Mouse (Mus musculus) heart, embryonic 13.5 days (tissue): ENCODE data around the gene Bmp6. TPM values are rescaled to one million over a fixed set of nuclear protein-coding genes. Genes with fewer than 3 reads are reported as not detected.
A peak's percentile ranks its signal among the peaks of the same experiment; 100 is the strongest.

Source experiments
- ATAC-seq: fragments of 200-750 bp; cut with Nextera tagmentation; 2 replicates; pipeline ENCODE4 v1.8.0; 2017; ENCODE audit warnings: moderate TSS enrichment; ENCODE audit not compliant: insufficient number of reproducible peaks, low FRiP score, low TSS enrichment; ENCODE audit errors: extremely low read depth
- H3K27ac ChIP-seq: fragments of 300-500 bp; sonication (generic); replicated peaks from 2 replicates; pipeline ENCODE4 v1.5.1; 2015; ENCODE audit warnings: moderate library complexity, mild to moderate bottlenecking, inconsistent platforms
- H3K27me3 ChIP-seq: fragments of 300-500 bp; sonication (generic); replicated peaks from 2 replicates; pipeline ENCODE4 v1.6.1; 2015; ENCODE audit warnings: mild to moderate bottlenecking, inconsistent platforms
- H3K36me3 ChIP-seq: fragments of 300-500 bp; sonication (generic); 2 replicates; pipeline ENCODE4 v1.6.1; 2015; ENCODE audit warnings: mild to moderate bottlenecking, inconsistent platforms
- H3K4me1 ChIP-seq: fragments of 300-500 bp; sonication (generic); 2 replicates; pipeline ENCODE4 v1.6.1; 2015; ENCODE audit warnings: inconsistent platforms
- H3K4me2 ChIP-seq: fragments of 300-500 bp; sonication (generic); 2 replicates; pipeline ENCODE4 v1.6.1; 2015; ENCODE audit warnings: inconsistent platforms, mild to moderate bottlenecking, moderate library complexity
- H3K4me3 ChIP-seq: fragments of 300-500 bp; sonication (generic); 2 replicates; pipeline ENCODE4 v1.5.1; 2015; ENCODE audit warnings: moderate library complexity, mild to moderate bottlenecking, inconsistent platforms
- H3K9ac ChIP-seq: fragments of 300-500 bp; sonication (generic); 2 replicates; pipeline ENCODE4 v1.6.1; 2015; ENCODE audit warnings: inconsistent platforms, mild to moderate bottlenecking, moderate library complexity
- H3K9me3 ChIP-seq: fragments of 300-500 bp; sonication (generic); 2 replicates; pipeline ENCODE4 v1.6.1; 2016; ENCODE audit warnings: inconsistent platforms
- WGBS: fragments of 180-500 bp; shearing (Covaris S2); methylation state at CpG from one replicate; pipeline ENCODE4 v1.1.7; 2015; ENCODE audit warnings: mixed read lengths; 5-methylcytosine and 5-hydroxymethylcytosine counted together
- polyA plus RNA-seq: library from polyadenylated mRNA; unstranded; fragments of >200 nt; fragmentation: Nextera tagmentation; extraction: Ambion mirVana; gene quantifications from 2 replicates; pipeline ENCODE4 v1.2.1, GENCODE M21; 2015

The Bmp6 gene
- polyA plus RNA-seq, 1 experiment from 2014 or later: 2.4 TPM

DNA sequence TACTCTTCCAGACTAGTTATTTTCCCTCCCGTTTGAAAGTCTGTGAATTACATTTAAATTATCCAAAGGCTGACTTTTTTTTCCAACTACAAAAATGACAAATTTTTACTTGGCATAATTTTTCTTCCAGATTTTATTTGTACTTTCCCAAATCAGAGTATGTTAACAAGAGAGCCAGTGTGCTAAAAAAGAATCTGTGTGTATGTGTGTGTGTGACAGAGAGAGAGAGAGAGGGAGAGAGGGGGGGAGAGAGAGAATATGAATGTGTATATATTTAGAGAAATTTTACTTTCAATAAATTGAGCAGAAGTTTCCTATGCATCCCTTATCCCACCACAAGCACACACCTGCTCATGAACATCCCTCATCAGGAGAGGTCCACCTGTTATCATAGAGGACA lies 9.4 kb downstream of the Bmp6 start:
- Histone ChIP-seq H3K4me2 (no peak overlapping the region), H3K9ac (no peak overlapping the region), H3K27ac (no peak overlapping the region), H3K4me1 (peaks cover 37% of the 10 kb centered on the region), H3K4me3 (no peak overlapping the region), H3K27me3 (no peaks in the 10 kb centered on the region), H3K36me3 (no peaks in the 10 kb centered on the region), H3K9me3 (no peaks in the 10 kb centered on the region)
- 60% methylated on average over 1 of the region's 1 CpGs for WGBS
- ATAC-seq: no peak

DNA sequence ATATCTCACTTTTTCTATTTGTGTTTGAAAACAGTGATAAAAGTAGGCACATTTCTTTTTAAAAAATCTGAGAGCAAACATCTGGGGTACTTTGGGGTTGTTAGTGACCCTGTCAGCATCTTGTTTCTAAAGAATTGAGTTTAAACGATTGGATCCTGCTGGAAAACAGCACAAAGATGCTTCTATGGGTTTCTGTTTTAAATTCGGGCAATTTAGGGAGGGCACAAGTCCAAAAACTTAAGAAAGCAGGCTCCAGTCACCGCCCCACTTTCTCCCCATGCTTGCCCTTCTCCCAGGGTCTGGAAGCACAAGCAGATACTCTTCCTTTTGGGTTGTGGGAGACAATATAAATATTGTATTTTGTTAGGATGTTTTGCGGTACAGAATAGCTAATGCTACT lies 14.1 kb downstream of the Bmp6 start:
- ATAC-seq: no peak
- Histone ChIP-seq H3K9me3 (no peaks in the 10 kb centered on the region), H3K4me2 (peak overlapping the region; percentile 24; the same call in 1 of the 2 replicates), H3K9ac (no peak overlapping the region), H3K4me3 (no peak overlapping the region), H3K27me3 (no peaks in the 10 kb centered on the region), H3K36me3 (no peaks in the 10 kb centered on the region), H3K27ac (no peak overlapping the region), H3K4me1 (peaks cover 11% of the 10 kb centered on the region)
- WGBS: 65% methylated on average over 4 of the region's 4 CpGs

DNA sequence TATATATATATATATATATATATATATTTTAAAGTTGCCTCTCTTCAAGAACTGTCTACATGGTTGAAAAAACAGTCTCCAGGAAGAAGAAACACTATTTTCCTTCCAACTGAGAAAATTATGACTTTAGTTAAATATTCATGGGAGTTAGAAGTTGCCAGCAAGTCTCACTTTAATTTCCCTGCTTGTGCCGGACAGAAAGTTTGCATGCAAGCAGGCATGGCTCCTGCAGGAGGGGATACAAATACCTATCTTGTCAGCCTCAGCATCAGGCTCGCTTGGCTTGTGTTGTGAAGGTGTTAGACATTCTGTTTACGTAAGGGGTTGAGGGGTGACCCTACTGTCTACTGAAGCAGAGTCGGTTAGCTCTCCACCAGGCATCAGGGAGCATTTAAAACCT lies 17.8 kb downstream of the Bmp6 start:
- no peak overlapping the region for H3K4me2 ChIP-seq
- H3K9me3 ChIP-seq: no peaks in the 10 kb centered on the region
- no peak overlapping the region for H3K27ac ChIP-seq
- WGBS: 69% methylated on average over 4 of the region's 4 CpGs
- H3K27me3 ChIP-seq: no peaks in the 10 kb centered on the region
- ATAC-seq: no peak
- no peak overlapping the region for H3K4me3 ChIP-seq
- H3K9ac ChIP-seq: no peak overlapping the region
- peaks cover 11% of the 10 kb centered on the region for H3K4me1 ChIP-seq
- H3K36me3 ChIP-seq: no peaks in the 10 kb centered on the region

DNA sequence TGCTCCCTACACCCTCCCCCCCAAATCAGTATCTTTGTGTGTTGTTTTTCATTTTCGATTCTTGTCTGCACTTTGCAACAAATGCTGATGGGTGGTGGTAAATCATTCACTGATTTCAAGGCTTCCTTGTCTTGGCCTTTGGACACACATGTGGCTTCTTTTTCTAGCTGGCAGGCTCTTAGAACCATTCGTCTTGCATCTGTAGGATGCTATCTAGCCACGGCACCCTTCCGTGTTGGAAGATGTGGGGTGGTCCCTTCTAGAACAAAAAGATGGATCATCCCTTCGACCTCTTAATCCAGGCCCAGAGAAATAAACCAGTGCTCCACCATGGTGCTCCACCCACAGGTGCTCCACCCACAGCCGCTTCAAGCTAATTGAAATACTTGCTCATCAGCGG lies 19.0 kb downstream of the Bmp6 start:
- Histone ChIP-seq H3K36me3 (no peaks in the 10 kb centered on the region), H3K4me2 (no peak overlapping the region), H3K4me3 (no peak overlapping the region), H3K9me3 (no peaks in the 10 kb centered on the region), H3K4me1 (peaks cover 3% of the 10 kb centered on the region; the same call in 1 of the 2 replicates), H3K9ac (no peak overlapping the region), H3K27me3 (no peaks in the 10 kb centered on the region), H3K27ac (no peak overlapping the region)
- ATAC-seq: no peak
- WGBS: 77% methylated on average over 7 of the region's 7 CpGs

DNA sequence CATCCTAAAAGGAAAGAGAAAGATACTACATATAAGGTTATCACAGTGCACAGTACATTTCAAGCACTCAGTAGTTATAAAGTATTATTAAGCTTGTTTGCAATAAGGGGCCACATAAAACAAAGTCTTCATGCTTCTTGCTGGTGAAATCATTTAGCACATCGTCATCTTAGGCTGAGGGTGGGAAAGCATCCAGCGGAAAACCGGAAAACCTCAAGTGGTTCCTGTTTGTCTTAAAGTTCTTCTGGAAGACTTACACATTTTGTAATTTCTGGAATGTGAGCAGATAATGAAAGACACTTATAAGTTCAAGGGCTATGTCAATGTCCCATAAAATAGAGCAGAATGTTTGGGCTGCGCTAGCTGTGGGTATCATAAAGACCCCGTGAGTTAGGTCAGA lies 24.7 kb downstream of the Bmp6 start:
- 45% methylated on average over 5 of the region's 5 CpGs for WGBS
- ATAC-seq: no peak
- no peak overlapping the region for H3K4me2 ChIP-seq
- no peak overlapping the region for H3K4me3 ChIP-seq
- no peak overlapping the region for H3K9ac ChIP-seq
- no peaks in the 10 kb centered on the region for H3K9me3 ChIP-seq
- peaks cover 7% of the 10 kb centered on the region; the same call in 1 of the 2 replicates for H3K4me1 ChIP-seq
- no peaks in the 10 kb centered on the region for H3K27me3 ChIP-seq
- H3K36me3 ChIP-seq: no peaks in the 10 kb centered on the region
- H3K27ac ChIP-seq: no peak overlapping the region

DNA sequence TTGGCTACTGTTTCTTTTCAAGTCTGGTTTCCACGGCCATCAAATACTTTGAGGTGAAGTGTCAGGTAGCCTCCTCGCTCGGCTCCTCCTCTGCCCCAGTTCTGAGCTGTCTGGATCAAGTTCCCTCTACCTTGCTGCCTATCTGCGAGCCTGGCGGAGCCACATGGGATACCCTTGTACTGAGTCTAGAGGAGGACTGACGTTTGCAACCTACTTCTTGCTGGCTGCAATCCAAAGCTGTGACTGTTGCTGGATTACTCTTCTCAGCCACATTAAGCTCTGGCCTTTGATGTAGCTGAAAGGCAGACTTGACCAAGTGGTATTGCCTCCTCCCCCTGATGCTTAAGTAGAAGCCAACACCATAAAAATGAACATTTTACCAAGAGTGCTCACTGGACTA lies 31.2 kb downstream of the Bmp6 start:
- no peak overlapping the region for H3K4me2 ChIP-seq
- H3K27me3 ChIP-seq: no peaks in the 10 kb centered on the region
- no peak for ATAC-seq
- 0 out of 2 replicates have a peak, but pooled peaks cover 3% of the 10 kb centered on the region for H3K9me3 ChIP-seq
- no peak overlapping the region for H3K9ac ChIP-seq
- no peaks in the 10 kb centered on the region for H3K36me3 ChIP-seq
- H3K27ac ChIP-seq: 0 out of 2 replicates have a peak overlapping the region, but pooled peaks have one; percentile 8
- WGBS: 41% methylated on average over 6 of the region's 6 CpGs
- no peak overlapping the region for H3K4me3 ChIP-seq
- peaks cover 23% of the 10 kb centered on the region for H3K4me1 ChIP-seq

DNA sequence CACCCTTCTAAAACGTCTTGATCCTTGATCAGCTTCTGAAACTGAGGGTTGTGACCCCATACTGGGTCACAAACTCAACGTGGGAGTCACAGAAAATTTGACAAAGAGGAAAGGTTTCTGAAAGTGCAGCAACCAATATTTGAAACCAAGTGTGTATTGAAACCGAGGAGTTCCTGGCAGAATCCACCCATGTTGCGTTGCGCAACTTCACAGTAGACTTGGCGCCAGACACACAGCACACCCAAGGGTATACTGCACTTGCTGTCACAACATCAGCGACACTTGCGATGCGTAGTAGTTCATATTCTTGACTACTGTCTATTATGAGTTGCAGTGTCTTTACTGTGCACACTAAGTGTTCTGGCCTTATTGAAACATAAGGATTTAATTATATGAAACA lies 32.4 kb downstream of the Bmp6 start:
- Histone ChIP-seq H3K36me3 (no peaks in the 10 kb centered on the region), H3K27me3 (no peaks in the 10 kb centered on the region), H3K4me3 (no peak overlapping the region), H3K27ac (no peak overlapping the region), H3K9me3 (0 out of 2 replicates have a peak, but pooled peaks cover 3% of the 10 kb centered on the region), H3K4me2 (no peak overlapping the region), H3K9ac (no peak overlapping the region), H3K4me1 (peaks cover 24% of the 10 kb centered on the region)
- 85% methylated on average over 9 of the region's 9 CpGs for WGBS
- ATAC-seq: no peak

DNA sequence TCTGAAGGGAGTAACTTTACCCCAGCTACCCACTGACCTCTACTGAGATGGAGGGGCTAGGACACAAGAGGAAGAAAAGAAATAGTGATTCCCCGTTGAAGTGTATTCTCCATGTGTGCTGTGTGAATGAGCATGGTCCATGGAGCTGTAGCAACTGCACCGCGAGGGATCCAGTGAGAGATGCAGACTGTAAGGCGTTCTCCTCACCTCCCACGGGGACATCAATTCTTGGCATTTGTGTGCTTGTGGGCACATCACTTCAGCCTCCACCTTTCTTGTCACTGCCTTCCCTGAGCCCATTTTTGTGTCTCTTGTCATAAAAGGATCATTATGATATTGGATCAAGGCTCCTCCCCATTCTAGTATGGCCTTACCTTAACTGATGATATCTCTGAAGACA lies 34.9 kb downstream of the Bmp6 start:
- Histone ChIP-seq H3K9me3 (0 out of 2 replicates have a peak, but pooled peaks cover 3% of the 10 kb centered on the region), H3K9ac (no peak overlapping the region), H3K27me3 (no peaks in the 10 kb centered on the region), H3K27ac (no peak overlapping the region), H3K4me2 (no peak overlapping the region), H3K4me1 (peaks cover 24% of the 10 kb centered on the region), H3K36me3 (no peaks in the 10 kb centered on the region), H3K4me3 (no peak overlapping the region)
- 84% methylated on average over 5 of the region's 5 CpGs for WGBS
- ATAC-seq: no peak

DNA sequence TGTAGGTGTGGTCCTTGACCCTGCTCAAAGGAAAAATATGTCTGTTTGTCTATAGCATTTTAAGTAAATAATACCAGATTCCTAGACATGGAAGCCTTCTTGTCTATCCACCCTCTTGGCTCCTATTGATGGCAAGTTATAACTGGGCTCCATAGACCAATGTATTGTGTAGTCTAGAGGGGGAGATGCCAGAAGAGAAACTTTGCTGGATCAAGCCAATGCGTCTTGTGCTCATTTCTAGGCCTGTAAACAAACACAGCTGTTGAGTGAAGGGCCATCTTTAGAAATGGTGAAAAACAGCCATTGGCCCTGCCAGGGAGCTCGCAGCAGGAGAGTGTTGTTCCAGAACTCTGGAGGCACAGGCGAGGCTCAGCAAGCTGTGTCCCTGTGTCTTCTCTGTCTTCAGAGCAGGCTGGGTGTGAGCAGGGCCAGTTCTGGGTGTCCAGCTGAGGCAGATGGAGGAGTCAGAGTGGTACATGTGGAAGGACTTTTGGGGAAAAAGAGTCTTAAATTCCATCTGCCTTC lies 41.2 kb downstream of the Bmp6 start:
- ATAC-seq: no peak
- peaks cover under 1% of the 10 kb centered on the region; the same call in 1 of the 2 replicates for H3K4me1 ChIP-seq
- H3K27ac ChIP-seq: no peak overlapping the region
- H3K4me3 ChIP-seq: no peak overlapping the region
- 79% methylated on average over 3 of the region's 3 CpGs for WGBS
- no peak overlapping the region for H3K4me2 ChIP-seq
- H3K9ac ChIP-seq: no peak overlapping the region
- no peaks in the 10 kb centered on the region for H3K27me3 ChIP-seq
- no peaks in the 10 kb centered on the region for H3K36me3 ChIP-seq
- H3K9me3 ChIP-seq: no peaks in the 10 kb centered on the region

DNA sequence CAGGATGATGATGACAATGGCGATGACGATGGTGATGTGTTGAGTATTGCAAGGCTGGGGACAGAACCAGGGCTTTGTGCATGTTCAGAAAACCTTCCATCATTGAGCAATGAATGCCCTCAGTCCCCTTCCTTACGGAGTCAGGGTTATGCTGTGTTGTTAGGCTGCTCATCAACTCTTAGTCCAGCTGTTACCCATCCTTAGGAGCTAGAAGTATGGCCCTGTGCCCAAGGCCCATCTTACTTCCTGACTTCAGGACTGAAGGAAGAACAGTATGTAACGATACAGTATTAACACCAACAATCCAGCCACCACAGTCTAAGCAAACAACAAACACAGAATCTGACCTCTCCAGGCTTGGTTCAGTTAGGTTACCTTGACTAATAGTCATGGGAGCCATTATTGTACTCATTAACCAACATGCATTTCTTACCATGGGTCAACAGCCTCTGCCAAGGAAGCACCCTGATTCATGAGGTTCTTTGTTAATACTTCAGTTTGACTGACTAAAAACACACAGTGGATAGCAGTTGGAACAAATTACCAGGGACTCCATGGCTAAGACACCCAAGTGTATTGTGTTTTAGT lies 42.6 kb downstream of the Bmp6 start:
- no peak for ATAC-seq
- H3K9me3 ChIP-seq: no peaks in the 10 kb centered on the region
- H3K4me3 ChIP-seq: no peak overlapping the region
- H3K27me3 ChIP-seq: no peaks in the 10 kb centered on the region
- H3K4me2 ChIP-seq: no peak overlapping the region
- WGBS: 71% methylated on average over 4 of the region's 4 CpGs
- no peaks in the 10 kb centered on the region for H3K36me3 ChIP-seq
- H3K27ac ChIP-seq: no peak overlapping the region
- H3K9ac ChIP-seq: no peak overlapping the region
- H3K4me1 ChIP-seq: no peaks in the 10 kb centered on the region

DNA sequence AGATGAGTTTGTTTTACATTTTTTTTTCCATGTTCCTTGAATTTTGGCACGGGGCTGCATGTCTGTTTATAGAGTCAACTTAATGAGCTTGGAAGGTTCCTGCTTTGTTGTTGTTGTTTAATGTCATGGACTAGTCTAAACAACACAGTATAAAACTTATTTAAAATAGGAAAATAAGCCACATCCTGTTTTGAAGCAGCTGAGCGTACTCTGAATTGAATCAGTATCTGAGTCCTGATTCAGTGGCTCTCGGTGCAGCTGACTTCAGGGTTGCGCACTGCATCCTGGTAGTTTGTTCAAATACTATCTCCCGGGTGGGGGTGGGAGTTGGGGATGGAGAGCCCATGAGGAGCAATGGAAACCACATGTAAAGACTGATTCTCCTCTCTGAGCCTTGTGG lies 48.5 kb downstream of the Bmp6 start:
- H3K4me1 ChIP-seq: no peaks in the 10 kb centered on the region
- H3K9ac ChIP-seq: no peak overlapping the region
- H3K36me3 ChIP-seq: no peaks in the 10 kb centered on the region
- no peak overlapping the region for H3K4me3 ChIP-seq
- 61% methylated on average over 5 of the region's 5 CpGs for WGBS
- ATAC-seq: no peak
- H3K27ac ChIP-seq: no peak overlapping the region
- H3K27me3 ChIP-seq: no peaks in the 10 kb centered on the region
- no peaks in the 10 kb centered on the region for H3K9me3 ChIP-seq
- H3K4me2 ChIP-seq: no peak overlapping the region

DNA sequence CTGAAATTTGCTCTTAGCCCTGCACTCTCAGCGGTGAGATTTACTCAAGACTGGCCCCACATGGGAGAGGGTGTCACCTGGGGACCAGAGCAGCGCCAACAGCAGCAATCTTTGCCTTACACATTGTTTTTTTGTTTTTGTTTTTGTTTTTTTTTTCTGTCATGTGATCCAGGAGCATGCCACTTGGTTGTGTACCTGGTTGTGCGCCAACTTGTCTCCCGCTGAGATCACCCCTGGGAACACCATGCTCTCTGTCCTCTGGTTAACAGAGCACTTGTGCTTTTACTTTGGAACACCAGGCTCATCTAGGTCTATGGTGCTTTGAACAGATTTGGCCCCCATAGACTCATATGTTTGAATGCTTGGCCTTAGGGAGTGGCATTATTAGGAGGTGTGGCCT lies 50.1 kb downstream of the Bmp6 start:
- no peak overlapping the region for H3K4me3 ChIP-seq
- ATAC-seq: no peak
- H3K27me3 ChIP-seq: no peaks in the 10 kb centered on the region
- H3K9ac ChIP-seq: no peak overlapping the region
- 86% methylated on average over 4 of the region's 4 CpGs for WGBS
- no peak overlapping the region for H3K4me2 ChIP-seq
- H3K27ac ChIP-seq: no peak overlapping the region
- no peaks in the 10 kb centered on the region for H3K4me1 ChIP-seq
- no peaks in the 10 kb centered on the region for H3K9me3 ChIP-seq
- H3K36me3 ChIP-seq: no peaks in the 10 kb centered on the region
